Mouse (Mus musculus) embryonic fibroblast, embryonic 13.5 days (primary cell): Measurements from ENCODE around the gene Hs3st3b1.

Experiments used
- CTCF ChIP-seq: IDR thresholded peaks from 2 replicates; pipeline ENCODE4 v1.5.1; 2011; ENCODE audit warnings: mild to moderate bottlenecking, control low read depth, low read length, moderate library complexity, borderline replicate concordance; ENCODE audit not compliant: insufficient read depth
- POLR2A ChIP-seq: IDR thresholded peaks from 2 replicates; pipeline ENCODE4 v1.6.1; 2011; ENCODE audit warnings: low read depth, mild to moderate bottlenecking, control low read depth, low read length, moderate library complexity

DNA sequence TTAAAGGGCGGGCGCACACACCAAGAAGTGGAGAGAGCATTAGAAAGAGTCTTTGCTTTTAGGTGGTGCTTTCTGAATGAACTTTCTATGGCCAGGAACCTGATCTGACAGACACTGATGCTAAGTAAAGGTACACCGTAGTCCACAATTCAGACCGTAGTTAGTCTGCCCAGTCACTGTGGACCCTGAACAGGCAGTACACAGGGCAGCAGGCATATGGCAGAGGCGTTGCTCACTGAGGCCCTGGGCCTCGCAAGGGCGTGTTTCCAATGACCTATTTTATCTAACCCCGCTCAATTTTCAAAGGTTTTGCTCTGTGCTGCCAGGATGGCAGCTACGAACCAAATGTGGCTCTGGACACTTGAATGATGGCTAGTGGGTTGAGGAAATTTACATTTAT lies 49.4 kb upstream of the Hs3st3b1 start:
- TF ChIP-seq CTCF: no peak
- TF ChIP-seq POLR2A: no peak
